Mouse (Mus musculus): Measurements from ENCODE around the gene Six5.

GRCm38 (mm10) chr7:19067935-19068334 is 26.5 kb upstream of the Six5 start:
- TF ChIP-seq CTCF (conservative IDR thresholded peaks at IDR 0.05; ENCODE audit: insufficient read depth, insufficient read length, low read depth, low read length) (no peak), POLR2A (IDR thresholded peaks at IDR 0.05; ENCODE audit: low read depth, low read length) (no peak)

Data from kidney, adult 2 months (tissue).